Mouse (Mus musculus) heart, postnatal 36 days (tissue): ENCODE results near the gene Lonrf2. TPM values are rescaled to one million over a fixed set of nuclear protein-coding genes. Genes with fewer than 3 reads are reported as not detected.

Source experiments
- DNase-seq, 2 experiments: peaks; one replicate each; pipeline ENCODE4 v3.0.0; 2021 to 2022
- intact Hi-C: fragments of 180-260 bp; cut with DNase I; formaldehyde crosslinking; loops from one replicate; pipeline ENCODE4 v1.15.1; 2025
- total RNA-seq, 2 experiments: library from RNA; stranded (reverse); gene quantifications; 2 replicates each; pipeline ENCODE4 v1.2.3; 2021

Lonrf2 gene
- total RNA-seq, 2 experiments from 2014 or later, result 2.5 to 3.6 TPM

DNA sequence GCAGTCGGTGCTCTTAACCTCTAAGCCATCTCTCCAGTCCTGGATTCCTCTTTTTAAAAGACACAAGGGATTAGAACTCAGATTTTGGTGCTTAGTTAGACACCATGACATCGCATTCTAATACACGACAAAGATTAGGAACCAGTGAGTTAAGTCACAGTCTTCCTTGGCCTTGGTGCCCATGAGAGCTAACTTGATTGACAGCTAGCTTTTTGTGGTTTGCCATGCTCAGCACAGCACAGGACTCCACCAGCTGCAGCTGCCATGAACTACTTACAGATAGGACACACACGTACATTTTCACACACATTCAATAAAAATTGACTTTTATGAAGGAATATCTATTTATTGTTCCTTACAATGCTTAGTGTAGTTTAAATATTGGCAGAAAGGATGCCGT lies 60.8 kb downstream of the Lonrf2 start:
- intact Hi-C loops, result no loop called here
- no peak for DNase-seq

DNA sequence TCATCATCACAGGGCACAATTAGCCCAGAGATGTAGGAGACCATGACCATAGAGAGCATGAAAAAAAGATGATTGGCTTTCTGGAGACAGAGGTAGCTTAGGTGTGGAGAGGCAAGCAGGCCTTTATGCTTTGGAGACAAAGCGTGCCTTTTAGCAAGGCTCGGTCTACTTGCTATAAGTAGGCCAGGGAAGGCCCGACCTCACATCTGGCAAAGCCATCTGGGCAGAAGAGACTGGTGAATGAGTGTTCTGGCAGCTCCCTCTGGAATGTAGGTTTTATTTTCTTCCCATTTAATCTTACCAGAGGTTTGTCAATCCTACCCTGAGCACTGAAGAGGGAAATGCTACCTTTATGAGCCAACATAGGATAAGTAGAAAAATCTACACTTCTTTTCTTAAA lies 65.8 kb downstream of the Lonrf2 start:
- intact Hi-C loops, result no loop called here
- DNase-seq, result no peak

DNA sequence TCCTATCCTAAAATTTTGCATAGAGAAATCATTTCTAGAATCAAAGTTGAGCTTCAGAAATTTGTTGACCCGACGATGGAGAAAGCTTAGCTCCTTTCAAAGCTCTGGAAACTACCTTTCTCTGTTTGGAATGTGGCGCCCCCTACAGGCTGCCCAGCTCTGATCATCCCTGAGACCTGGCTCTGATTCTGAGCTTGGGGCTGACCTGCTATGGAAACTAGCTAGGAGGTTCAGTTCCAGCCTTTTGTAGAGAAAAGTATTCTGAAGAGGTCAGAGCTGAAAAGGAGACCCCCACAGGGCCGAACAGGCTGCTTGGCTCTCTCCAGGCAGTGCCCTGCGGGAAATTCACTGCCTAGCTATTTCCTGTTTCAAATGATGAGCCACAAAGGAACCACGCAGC lies 66.6 kb downstream of the Lonrf2 start:
- peak; percentile 39 to 67 for DNase-seq
- intact Hi-C loops, result loop anchor here (5.0 kb wide), 3 partner anchors 453 to 568 kb away; no protein-coding TSS in a partner anchor

DNA sequence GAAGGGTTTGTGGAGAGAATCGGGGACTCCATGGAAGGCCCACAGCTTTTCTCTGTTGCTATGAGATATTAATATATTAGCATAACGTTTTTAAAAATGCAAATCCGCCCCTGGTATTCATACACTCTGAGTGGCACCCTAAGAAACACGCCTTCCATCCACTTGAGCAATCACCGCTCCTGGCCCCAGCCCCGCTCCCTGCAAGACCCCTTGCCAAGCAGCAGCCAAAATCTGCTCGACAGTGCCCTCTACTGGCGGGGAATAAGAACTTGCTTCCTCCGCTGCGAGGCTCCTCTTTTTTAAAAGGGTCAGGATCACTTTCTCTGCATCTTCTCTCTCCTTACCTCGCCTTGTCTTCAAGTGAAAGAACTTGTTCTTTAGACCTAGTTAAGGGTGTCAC lies 68.7 kb downstream of the Lonrf2 start:
- intact Hi-C loops, result loop anchor here (1.0 to 5.0 kb wide), 5 partner anchors 375 to 583 kb away; no protein-coding TSS in a partner anchor
- DNase-seq, result peak; percentile 77 to 78

DNA sequence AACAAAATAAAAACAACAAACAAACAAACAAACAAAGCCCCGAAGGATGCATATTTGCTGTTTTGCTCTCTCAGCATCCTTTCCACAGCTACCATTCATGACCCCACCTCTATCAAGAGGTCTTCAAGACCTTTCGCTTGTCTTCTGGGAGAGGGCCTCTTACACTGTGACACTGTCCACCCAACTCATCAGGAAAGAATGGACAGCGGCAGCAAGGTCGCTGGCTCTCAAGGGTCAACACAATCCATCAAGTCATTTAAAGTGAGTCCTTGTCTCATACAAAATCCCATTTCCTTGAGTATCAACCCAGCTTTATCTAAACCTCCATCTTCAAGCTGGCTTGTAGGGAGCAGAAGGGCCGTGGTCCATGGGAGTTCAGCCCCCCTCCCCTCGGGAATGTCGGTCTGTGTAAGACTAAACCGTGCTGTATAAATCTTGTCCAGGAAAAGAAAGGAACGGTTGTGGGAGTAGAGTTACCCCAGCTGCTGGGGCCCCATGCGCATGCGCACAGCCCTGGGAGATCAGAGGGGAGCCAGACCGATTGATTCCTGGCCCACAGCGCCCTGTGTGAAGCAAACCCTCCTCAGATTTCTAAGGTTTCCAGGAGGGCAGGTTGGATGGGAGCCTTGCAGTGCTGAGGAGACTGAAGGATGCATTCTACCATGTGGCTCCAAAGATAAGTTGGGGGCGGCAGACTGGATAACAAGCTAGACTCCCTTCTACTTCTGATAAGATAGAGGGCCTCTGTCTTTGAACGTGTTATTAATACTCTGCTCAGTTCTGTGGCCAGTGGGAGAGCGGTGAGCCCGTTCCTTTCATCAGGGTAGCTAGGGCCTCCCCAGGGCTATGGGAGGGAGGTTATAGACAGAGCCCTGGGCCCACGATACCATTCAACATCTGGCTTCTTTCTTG lies 69.6 kb downstream of the Lonrf2 start:
- intact Hi-C loops, result loop anchor here (5.0 kb wide), 3 partner anchors 450 to 565 kb away; no protein-coding TSS in a partner anchor
- DNase-seq, result peak; percentile 31 to 37

DNA sequence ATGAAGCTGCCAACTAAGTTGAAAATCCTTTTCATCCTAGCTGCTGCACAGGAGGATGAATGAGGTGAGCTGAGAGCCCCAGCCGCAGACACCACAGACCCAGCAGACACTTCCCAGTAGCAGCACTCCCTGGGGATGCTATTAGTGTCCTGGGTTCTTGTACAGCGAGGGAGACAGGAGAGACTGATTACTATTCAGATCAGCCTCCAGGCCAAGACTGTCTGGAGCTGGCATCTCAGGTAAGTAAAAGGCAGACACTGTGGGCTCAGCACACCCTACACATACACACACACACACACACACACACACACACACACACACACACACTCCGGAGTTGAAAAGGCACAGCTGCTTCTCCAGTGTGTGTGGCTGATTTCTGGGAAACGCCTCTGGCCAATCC lies 70.3 kb downstream of the Lonrf2 start:
- no peak for DNase-seq
- intact Hi-C loops, result loop anchor here (5.0 kb wide), 3 partner anchors 449 to 564 kb away; no protein-coding TSS in a partner anchor

DNA sequence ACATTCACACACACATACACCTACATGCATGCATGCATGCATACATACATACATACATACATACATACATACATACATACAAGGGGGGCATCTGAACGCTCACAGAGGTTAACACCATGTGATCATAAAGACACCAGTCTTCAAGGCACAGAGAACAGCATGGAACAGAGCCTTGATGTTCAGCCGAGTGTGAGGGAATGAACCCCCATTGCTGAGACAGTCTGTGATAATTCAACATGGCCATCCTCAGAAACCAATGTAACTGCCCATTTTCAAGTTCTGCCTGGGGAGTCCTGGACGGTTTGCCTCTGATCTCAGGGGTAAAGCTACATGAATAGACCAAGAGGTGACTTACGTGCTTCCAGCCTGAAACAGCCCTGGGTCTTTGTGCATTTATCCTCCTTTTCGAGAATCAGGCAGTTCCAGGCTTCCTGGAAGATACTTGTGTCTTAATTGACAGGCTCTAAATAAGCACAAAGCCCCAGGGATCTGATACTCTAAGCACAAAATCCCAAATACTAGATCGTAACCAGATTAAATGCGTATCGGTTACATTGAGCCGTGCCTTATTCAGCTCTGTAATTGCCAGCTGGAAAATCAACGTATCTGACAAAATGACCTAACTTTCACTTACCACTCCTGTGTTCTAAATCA lies 72.4 kb downstream of the Lonrf2 start:
- intact Hi-C loops, result no loop called here
- no peak for DNase-seq

DNA sequence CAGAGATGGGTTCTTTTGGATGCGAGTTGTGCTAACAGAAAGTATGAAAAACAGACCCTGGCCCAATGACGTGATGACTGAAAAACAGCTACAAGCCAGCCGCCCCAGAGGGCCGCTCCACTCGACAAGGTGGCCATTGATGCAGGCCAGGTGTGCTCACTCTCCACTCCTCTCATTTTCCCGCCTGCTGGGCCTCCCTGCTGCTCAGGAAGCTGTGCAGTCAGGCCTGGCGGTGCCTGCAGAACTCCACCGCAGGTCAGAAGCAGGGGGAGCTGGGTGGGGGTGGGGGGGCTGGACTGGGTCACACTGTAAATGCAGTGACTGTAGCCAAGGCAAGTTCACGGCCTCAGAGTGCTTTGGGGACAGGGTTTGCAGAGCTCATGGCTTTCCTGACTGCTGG lies 76.1 kb downstream of the Lonrf2 start:
- intact Hi-C loops, result no loop called here
- no peak for DNase-seq

DNA sequence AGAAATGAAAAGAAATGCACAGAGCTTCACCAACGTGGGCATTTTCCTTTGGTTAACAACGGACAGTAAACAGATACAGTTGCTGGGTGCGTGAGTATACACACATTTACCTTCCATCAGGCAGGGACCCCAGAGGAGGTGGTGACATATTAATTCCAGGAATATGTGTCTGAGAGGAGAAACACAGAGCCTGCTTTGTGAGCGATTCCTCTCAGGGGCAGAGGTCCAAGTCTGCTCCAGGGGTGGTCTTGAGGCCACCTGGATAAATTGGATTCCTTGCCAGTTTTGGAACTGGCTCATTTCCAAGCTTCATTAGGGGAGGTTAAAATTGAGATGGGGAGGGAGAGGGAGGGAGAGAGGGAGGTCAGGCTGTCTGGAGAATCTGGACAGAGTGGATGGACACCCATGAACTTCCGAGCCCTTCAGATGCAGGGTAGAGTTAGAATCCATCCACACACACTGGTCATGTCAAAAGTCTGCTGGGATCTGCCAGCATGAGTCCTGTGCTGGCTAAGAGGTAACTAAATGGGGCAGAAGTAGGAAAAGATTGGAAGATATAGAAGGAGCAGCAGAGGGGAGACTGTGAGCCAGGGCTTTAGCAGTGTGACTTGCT lies 78.6 kb downstream of the Lonrf2 start:
- intact Hi-C loops, result no loop called here
- DNase-seq, result no peak

DNA sequence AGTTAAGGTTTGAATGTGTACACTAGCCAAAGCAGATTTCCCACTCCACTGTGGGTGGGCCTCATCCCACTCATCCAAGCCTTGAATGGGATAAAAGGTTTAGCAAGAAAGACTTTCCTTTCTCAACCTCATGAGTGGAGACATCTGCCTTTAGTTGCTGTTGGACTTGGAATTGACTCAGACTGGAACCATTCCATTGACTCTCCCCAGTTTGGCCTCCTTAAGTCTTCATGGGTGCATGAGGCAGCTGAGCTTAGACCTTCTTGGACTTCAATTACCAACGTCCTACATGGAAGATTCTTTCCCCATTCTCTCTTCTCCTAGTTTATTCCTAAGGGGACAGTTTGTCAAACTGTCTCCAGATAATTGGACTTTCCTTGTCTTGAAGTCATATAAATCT lies 92.6 kb downstream of the Lonrf2 start:
- no peak for DNase-seq
- intact Hi-C loops, result no loop called here

Other genes with a start within 250 kb of the Lonrf2 start
- 1 to 10 TPM; 2.1 to 2.6 TPM for gene Aff3, start 171.8 kb downstream of the Lonrf2 start, total RNA-seq
- under 1 TPM; 0.27 to 0.28 TPM for gene Chst10, start 61.5 kb upstream of the Lonrf2 start, total RNA-seq
- not detected for gene Nms, start 102.4 kb upstream of the Lonrf2 start, total RNA-seq
- gene Pdcl3, start 148.9 kb upstream of the Lonrf2 start, total RNA-seq, result 10 to 100 TPM; 76.2 to 77.3 TPM